Mouse (Mus musculus) C2C12 (cell line): ENCODE measurements at regions not wholly inside any gene's neighbourhood (a gene's known extent, or its start where the extent isn't known, plus 50 kb on each side); places are given as distances from the start of the nearest gene placed in this dataset.

Experiments
- CEBPB ChIP-seq: IDR thresholded peaks from one replicate; pipeline ENCODE4 v1.6.1; 2011; ENCODE audit warnings: low read depth, mild to moderate bottlenecking, control low read depth, moderate library complexity
- CTCF ChIP-seq: IDR thresholded peaks from one replicate; pipeline ENCODE4 v1.5.1; 2011; ENCODE audit not compliant: control insufficient read depth, insufficient read depth, insufficient read length
- FOSL1 ChIP-seq: IDR thresholded peaks from one replicate; pipeline ENCODE4 v1.8.0; 2011; ENCODE audit warnings: mild to moderate bottlenecking, low read length; ENCODE audit not compliant: poor library complexity, insufficient read depth, severe bottlenecking
- MAX ChIP-seq: IDR thresholded peaks from one replicate; pipeline ENCODE4 v1.6.1; 2011; ENCODE audit warnings: mild to moderate bottlenecking, control low read depth
- MYOG ChIP-seq: IDR thresholded peaks from one replicate; pipeline ENCODE4 v1.6.1; 2011; ENCODE audit not compliant: control insufficient read depth, insufficient read length; ENCODE audit errors: extremely low read depth
- USF1 ChIP-seq: IDR thresholded peaks from one replicate; pipeline ENCODE4 v1.6.1; 2011; ENCODE audit warnings: low read depth, mild to moderate bottlenecking, control low read depth, moderate library complexity

DNA sequence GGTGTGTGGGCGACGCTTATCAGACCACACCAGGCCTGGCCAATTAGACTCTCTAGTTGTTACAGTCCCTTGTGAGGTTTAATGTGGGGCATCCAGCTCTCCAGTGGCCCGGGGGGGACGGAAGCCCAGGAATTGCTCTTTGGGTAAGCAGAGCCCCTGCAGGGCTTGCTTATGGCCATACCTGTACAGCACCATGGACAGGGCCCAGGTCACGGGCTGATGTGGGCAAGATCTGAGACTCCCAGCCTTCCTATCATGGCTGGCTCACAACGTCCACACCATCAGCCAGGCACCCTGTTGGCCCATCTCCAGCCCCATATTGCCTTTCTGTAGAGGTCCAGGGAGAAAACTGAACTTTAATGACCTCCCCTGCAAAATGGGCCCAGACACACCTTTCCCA is 111.7 kb upstream of the Unc5b start:
- TF ChIP-seq USF1 (no peak), CTCF (no peak), CEBPB (no peak), MYOG (no peak), FOSL1 (no peak), MAX (no peak)
